Mouse (Mus musculus) embryo, embryonic 11 days (tissue): ENCODE measurements around the gene Amer2.

ENCODE experiments used
- DNase-seq: peaks from one replicate; pipeline ENCODE4 v3.0.0-alpha.2; 2015

Amer2 gene

DNA sequence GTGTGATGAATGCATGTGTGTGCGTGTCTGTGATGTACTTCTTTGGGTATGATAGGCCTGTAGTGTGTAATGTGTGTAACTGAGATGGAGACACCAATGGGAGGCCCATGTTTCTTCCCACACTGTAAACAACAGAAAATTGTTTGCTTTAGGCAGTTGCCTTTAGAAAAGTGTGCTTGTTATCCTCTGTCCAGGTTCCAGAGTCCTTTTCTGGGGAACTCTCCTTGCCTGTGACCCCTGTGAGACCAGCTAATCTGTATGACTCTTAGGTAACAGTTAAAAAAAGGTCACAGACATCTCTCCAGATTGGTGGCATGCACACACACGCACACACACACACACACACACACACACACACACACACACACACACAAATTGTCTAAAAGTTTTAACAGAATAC lies 15.3 kb downstream of the Amer2 start:
- DNase-seq: no peak

GRCm38 (mm10) chr14:60392202-60392601 lies 19.1 kb downstream of the Amer2 start:
- no peak for DNase-seq

- DNase-seq: no peak
These were observed 24.3 kb downstream of the Amer2 start for GRCm38 (mm10) chr14:60397321-60397720.

DNA sequence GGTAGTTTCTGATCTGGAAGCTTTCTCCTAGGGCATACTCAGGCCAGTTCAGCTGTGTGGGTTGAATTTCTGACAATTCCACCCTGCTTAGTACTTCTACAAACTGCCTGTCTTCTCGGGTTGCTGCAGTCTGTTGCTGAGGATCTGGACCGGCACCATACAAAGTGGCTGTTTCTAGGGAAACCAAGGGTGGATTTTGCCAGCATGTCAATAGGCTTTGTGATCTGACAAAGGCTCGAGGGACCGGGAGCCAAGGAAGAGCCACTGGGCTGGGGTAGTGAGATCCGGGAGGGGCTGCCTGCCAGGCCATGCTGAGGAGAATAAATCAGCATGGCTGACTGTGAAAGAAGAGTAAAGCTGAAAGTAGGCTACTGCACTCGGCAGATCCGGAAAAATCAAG lies 25.8 kb downstream of the Amer2 start:
- peak; percentile 51 for DNase-seq

DNA sequence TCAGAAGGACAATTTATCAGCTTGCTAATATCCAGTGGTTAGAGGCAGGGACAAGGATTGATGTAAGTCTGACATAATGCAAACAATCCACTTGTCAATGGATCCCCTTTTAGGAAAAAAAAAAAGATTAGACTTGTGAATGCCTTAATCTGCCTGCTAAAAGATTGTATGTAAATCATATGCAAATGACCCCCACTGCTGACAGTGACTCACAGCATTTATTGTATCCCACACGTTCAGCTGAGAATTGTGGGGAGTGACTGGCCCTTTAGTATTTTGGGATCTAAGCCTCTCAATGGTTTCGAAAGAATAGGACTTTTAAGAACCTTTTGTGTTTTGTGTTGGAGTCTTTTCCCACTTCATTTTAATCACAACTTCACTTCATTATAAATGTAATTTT lies 30.2 kb downstream of the Amer2 start:
- no peak for DNase-seq

DNA sequence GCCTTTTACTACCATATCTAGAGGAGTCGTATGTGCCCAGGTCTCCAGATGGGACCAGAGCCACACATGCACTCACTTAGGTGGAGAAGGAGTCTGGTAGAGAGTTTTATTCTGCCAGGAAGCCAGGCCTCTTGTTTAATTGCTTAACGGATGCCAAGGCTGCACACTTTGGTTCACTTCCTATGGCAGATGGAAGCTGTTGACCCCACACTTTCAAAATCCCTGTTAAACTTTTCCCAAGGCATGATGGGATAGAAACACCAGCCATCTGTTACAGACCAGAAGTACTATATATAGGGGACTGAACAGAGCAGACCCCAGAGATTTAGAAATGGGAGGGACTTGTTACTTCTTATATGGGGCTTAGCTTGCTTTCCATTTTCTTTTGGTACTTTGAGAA lies 32.8 kb downstream of the Amer2 start:
- no peak for DNase-seq

- no peak for DNase-seq
These were observed 33.5 kb downstream of the Amer2 start for GRCm38 (mm10) chr14:60406543-60406942.

GRCm38 (mm10) chr14:60407319-60407718 lies 34.3 kb downstream of the Amer2 start:
- DNase-seq: no peak

DNA sequence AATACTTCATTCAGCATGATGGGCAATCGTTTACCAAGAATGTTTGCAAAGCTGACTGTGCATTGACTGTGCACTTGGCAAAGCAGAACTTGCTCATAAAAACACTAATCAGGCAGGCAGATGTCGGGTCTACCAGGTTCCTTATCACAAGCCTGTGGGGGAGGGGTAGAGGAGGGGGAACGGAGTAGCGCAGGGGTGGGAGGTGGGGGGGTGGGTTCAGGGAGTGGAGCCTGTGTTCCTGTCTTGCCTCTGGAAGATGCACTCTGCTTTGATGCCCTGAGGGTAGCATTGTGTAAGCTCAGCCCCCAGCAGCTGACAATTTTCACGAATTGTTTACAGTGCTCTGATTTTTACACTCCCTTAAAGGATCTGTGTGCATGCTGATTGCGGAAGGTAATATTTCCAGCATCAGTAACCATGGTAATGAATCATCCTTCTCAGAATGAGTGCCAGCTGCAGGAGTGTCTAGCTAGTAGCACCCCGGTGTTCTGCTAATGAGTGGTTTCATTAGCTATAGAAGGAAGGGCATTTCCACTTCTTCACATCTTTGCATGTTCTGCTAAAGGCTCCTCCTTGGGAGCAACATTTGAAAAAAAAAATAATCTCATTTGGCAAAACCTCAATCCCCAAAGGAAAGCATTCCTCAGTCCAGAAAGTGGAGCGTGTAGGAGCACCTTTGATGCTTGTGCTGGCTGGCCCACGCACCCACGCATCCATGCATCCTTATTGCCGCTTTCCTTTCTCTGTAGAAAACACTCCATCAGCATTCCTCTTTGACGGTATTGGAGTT lies 36.8 kb downstream of the Amer2 start:
- peak; percentile 69 for DNase-seq

GRCm38 (mm10) chr14:60411229-60411628 lies 38.2 kb downstream of the Amer2 start:
- DNase-seq: no peak

DNA sequence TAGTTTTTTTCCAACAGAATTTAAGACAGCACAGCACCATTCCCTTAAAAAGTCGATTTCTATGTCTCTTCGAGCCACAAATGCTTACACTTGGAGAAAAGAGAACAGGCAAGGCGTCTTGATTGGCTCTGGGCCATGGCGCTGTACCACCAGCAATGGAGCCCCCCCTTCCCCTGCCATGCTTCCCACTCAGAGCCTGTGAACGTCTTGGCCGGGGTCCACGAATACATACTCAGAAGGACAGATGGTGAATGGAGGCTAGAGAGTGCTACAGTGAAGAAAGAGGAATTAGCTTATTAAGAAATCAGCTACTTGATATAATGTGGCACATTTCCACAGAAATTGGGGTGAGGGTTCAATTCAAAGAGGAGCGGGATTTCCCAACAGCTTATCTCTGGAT lies 41.6 kb downstream of the Amer2 start:
- DNase-seq: no peak

DNA sequence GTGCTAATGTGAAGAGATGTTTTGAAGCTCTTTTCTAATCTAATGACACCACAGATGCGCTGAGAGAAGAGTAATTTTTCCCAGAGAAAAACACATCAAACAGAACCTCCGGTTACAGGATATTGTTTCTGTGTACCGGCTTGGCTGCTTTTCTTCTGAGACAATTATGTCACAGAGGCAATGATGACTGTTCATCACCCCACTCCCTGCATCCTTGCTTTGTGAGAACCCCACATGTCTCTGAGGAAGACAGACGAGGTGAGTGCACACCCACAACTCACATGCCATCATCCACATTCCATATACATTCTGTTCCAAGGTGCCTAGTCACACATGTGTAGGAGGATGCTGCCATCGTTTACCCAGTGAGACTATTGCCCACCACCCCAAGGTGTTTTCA lies 44.9 kb downstream of the Amer2 start:
- DNase-seq: no peak

DNA sequence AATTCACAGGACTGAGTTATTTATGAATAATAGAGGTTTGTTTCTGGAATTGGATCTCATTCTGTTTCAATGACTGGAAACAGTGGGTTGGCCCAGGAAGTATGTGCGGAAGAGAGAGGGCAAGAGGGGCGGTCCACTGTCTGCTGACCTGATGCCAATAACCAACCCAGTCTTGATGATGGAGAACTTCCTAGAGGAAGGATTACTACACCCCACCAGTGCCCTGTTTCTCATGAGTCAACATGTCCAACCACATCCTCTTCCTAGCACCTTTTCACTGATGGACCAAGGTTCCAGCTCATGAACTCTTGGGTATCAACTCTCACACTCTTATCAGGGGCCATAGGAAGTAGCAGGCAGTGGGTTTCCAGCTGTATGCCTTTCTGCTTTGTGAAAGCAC lies 49.9 kb downstream of the Amer2 start:
- no peak for DNase-seq

DNA sequence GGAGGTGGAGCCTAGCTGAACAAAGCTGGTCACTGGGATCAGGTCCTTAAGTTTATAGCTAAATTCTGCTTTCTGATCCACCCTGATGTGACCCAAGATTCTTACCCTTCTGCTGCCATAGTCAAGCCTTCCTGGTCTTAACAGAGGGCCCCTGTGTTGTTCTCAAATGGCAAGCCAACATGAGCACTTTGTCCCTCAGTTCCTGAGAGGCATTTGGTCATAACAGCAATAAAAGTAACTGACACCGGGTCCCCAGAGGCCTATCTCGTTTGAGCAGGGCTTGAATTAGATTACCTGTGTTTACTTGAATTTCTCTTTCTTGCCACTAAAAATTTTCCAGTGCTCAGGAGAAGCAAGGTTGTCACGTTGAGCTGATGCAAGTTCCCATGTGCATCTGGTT lies 51.1 kb downstream of the Amer2 start:
- DNase-seq: no peak

GRCm38 (mm10) chr14:60425553-60425952 lies 52.5 kb downstream of the Amer2 start:
- no peak for DNase-seq

DNA sequence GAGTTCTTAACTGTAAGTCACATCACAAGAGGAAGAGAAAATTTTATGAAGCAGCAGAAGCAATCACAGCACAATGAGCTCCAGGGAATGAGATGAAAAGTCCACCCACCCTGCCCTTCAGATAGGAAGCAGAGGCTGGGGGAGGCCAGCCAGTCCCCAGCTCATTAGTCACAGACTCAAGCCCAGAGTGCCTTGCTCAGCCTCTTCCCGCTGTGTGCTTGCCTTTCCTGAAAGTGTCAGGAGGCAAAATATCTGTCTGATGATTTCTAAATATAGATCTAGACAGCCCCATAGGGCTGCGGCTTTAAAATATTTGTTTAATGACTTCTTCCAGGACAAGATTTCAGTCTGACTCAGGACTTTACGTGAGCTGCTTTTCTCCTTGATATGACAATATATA lies 54.8 kb downstream of the Amer2 start:
- DNase-seq: no peak

GRCm38 (mm10) chr14:60429513-60429912 lies 56.5 kb downstream of the Amer2 start:
- peak; percentile 53 for DNase-seq

DNA sequence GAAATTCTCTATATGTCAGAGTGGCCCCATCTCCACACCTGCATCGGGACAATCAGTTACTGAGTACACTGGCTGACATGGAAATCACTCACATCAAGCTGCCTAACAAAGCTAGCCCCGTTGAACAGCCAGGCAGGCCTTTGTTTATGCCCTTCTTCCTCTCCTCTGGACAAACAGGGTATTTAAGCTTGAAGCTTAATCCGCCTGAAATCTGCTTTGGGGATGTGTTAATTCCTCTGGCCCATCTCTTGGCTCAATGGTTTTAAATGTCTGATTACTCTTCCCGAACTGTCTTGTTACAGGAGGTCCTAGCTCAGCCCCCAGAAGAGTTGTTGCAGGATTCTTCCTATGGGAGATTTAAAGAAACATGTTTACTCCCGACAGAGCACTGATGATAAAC lies 58.5 kb downstream of the Amer2 start:
- no peak for DNase-seq

DNA sequence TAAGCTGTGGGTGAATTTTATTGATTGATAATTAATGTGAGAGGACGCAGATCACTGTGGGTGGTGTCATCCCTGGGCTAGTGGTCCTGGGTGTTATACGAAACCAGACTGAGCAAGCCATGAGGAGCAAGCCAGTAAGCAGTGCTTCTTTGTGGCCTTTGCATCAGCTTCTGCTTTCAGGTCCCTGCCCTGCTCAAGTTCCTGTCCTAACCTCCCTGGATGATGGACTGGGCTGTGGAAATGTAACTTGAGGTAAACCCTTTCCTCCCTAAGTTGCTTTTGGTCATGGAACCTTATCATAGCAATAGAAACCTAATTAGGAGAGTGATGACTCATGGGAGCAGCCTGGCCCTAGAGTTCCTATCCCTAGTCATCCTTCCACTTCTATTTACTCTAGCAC lies 59.1 kb downstream of the Amer2 start:
- DNase-seq: no peak

DNA sequence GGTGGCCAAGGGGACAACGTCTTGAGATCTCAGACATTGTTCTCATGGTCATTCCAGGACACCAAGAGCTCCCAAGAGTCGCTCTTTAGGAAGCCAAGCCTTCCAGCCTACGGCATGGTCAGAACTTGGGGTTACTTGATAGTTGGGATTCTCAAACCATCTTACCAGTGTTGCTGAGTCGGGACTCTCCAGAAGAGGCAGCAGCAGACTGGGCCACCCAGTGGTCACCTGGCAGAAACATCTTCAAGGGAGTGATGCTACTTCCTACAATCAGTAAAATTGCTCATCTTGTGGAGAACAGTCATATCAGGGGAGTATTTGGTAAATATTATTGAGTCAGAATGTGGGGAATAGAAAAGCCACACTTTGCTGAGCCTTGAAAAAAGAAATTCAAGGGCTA lies 62.5 kb downstream of the Amer2 start:
- no peak for DNase-seq

DNA sequence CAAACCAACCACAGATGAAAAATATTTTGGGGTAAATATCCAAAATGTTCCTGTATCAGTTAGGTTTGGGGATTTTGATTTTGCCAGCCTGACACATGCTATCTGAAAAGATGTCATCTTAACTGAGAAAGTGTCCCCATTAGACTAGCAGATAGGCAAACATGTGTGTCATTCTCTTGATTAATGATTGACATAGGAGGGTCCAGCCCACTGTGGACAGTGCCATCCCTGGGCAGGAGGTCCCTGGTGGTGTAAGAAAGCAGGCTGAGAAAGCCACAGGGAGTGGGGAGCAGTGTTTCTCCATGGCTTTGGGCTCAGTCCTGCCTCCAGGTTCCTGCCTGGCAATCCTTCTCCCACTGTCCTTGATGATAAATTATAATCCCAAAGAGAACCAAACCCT lies 63.3 kb downstream of the Amer2 start:
- no peak for DNase-seq
